Mouse (Mus musculus): Measurements from ENCODE around the gene AU022252.

The AU022252 gene

GRCm38 (mm10) chr4:119244468-119245240 lies 12.1 kb upstream of the AU022252 start:
- peak; percentile 74 to 75 for DNase-seq (ENCODE audit: low spot score in 2 of 2)

- no peak for DNase-seq (ENCODE audit: low spot score in 2 of 2)
These were observed 10.1 kb upstream of the AU022252 start for GRCm38 (mm10) chr4:119242571-119242970.

GRCm38 (mm10) chr4:119241664-119242063 lies 9.2 kb upstream of the AU022252 start:
- peak; percentile 63 to 68 for DNase-seq (ENCODE audit: low spot score in 2 of 2)

GRCm38 (mm10) chr4:119239181-119239682 lies 6.7 kb upstream of the AU022252 start:
- DNase-seq (ENCODE audit: low spot score in 2 of 2) = peak; percentile 40 to 61

- no peak for DNase-seq (ENCODE audit: low spot score in 2 of 2)
These were observed 6.1 kb upstream of the AU022252 start for GRCm38 (mm10) chr4:119238661-119239060.

- no peak for DNase-seq (ENCODE audit: low spot score in 2 of 2)
These were observed 1.8 kb upstream of the AU022252 start for GRCm38 (mm10) chr4:119234348-119234747.

- peak; percentile 60 to 65 for DNase-seq (ENCODE audit: low spot score in 2 of 2)
These were observed 867 bp upstream of the AU022252 start for GRCm38 (mm10) chr4:119233256-119233901.

- no peak for DNase-seq (ENCODE audit: low spot score in 2 of 2)
These were observed 5.8 kb downstream of the AU022252 start for GRCm38 (mm10) chr4:119226751-119227150.

- DNase-seq (ENCODE audit: low spot score in 2 of 2) = no peak
These were observed 6.8 kb downstream of the AU022252 start for GRCm38 (mm10) chr4:119225719-119226118.

- DNase-seq (ENCODE audit: low spot score in 2 of 2) = no peak
These were observed 8.0 kb downstream of the AU022252 start for GRCm38 (mm10) chr4:119224534-119224933.

- DNase-seq (ENCODE audit: low spot score in 2 of 2) = peak; percentile 52 to 59
These were observed 8.8 kb downstream of the AU022252 start for GRCm38 (mm10) chr4:119223696-119224095.

GRCm38 (mm10) chr4:119218169-119218568 lies 14.3 kb downstream of the AU022252 start, which contains the start of gene Tmem269:
Tmem269 (minus strand) TSS chr4:119218217.
- no peak for DNase-seq (ENCODE audit: low spot score in 2 of 2)

- DNase-seq (ENCODE audit: low spot score in 2 of 2) = no peak
These were observed 15.8 kb downstream of the AU022252 start for GRCm38 (mm10) chr4:119216667-119217066.

GRCm38 (mm10) chr4:119204672-119205071 lies 27.8 kb downstream of the AU022252 start:
- peak; percentile 60 to 67 for DNase-seq (ENCODE audit: low spot score in 2 of 2)

- no peak for DNase-seq (ENCODE audit: low spot score in 2 of 2)
These were observed 34.4 kb downstream of the AU022252 start for GRCm38 (mm10) chr4:119198105-119198504.

GRCm38 (mm10) chr4:119195582-119196320 lies 36.8 kb downstream of the AU022252 start:
- DNase-seq (ENCODE audit: low spot score in 2 of 2) = no peak

- DNase-seq (ENCODE audit: low spot score in 2 of 2) = peak; percentile 77 to 80
These were observed 37.5 kb downstream of the AU022252 start, which contains the start of gene Svbp for GRCm38 (mm10) chr4:119194909-119195581. Svbp (plus strand) TSS chr4:119195306.

GRCm38 (mm10) chr4:119192757-119193156 lies 39.8 kb downstream of the AU022252 start:
- no peak for DNase-seq (ENCODE audit: low spot score in 2 of 2)

- no peak for DNase-seq (ENCODE audit: low spot score in 2 of 2)
These were observed 41.2 kb downstream of the AU022252 start for GRCm38 (mm10) chr4:119191273-119191672.

GRCm38 (mm10) chr4:119190618-119191017 lies 41.9 kb downstream of the AU022252 start:
- DNase-seq (ENCODE audit: low spot score in 2 of 2) = no peak

GRCm38 (mm10) chr4:119189864-119190263 lies 42.6 kb downstream of the AU022252 start, which contains the start of gene Ermap:
Ermap (minus strand) TSS chr4:119190011.
- DNase-seq (ENCODE audit: low spot score in 2 of 2) = no peak

All from right cerebral cortex, adult 2 months (tissue).